Mouse (Mus musculus) CH12.LX (cell line): ENCODE measurements around the gene Ppan. TPM values are rescaled to one million over a fixed set of nuclear protein-coding genes. Genes with fewer than 3 reads are reported as not detected.

Experiments
- DNase-seq: peaks from one replicate; pipeline ENCODE4 v3.0.0-alpha.2; 2013; ENCODE audit errors: extremely low read depth
- H3K27ac ChIP-seq: 2 replicates; pipeline ENCODE4 v1.5.1; 2012; ENCODE audit warnings: low read depth, mild to moderate bottlenecking, control low read depth, moderate library complexity; ENCODE audit not compliant: insufficient read depth
- H3K27me3 ChIP-seq: replicated peaks from 2 replicates; pipeline ENCODE3; 2012; ENCODE audit warnings: inconsistent platforms
- H3K36me3 ChIP-seq, 2 experiments: replicated peaks in 1 of 2; 2 replicates each; pipeline versions ENCODE3 to v1.6.1; 2012; ENCODE audit warnings: inconsistent platforms in 1 of 2, low read length in 1 of 2, mild to moderate bottlenecking in 1 of 2, mixed read lengths in 1 of 2, moderate library complexity in 1 of 2; ENCODE audit not compliant: control insufficient read depth in 1 of 2, insufficient read depth in 1 of 2
- H3K4me1 ChIP-seq, 2 experiments: 2 replicates each; pipeline ENCODE4 v1.6.1; 2012; ENCODE audit warnings: inconsistent platforms in 1 of 2, moderate library complexity in 1 of 2; ENCODE audit not compliant: insufficient read depth in 2 of 2, control insufficient read depth in 1 of 2
- H3K4me2 ChIP-seq: 2 replicates; pipeline ENCODE4 v1.6.1; 2012; ENCODE audit warnings: low read depth, mild to moderate bottlenecking, control low read depth; ENCODE audit not compliant: poor library complexity, insufficient read depth, severe bottlenecking
- H3K4me3 ChIP-seq, 3 experiments: fragments of 150-350 bp in 1 of 3; sonication (generic) in 1 of 3; replicated peaks in 1 of 3; 2 replicates each; pipeline versions ENCODE3 to v1.5.1; 2011 to 2012; ENCODE audit warnings: low read depth in 2 of 3, low read length in 2 of 3, mild to moderate bottlenecking in 2 of 3, moderate library complexity in 2 of 3, control low read depth in 1 of 3, improper control_type of control experiment in 1 of 3, inconsistent platforms in 1 of 3, mixed read lengths in 1 of 3; ENCODE audit not compliant: poor library complexity in 1 of 3
- H3K79me2 ChIP-seq: replicated peaks from 2 replicates; pipeline ENCODE4 v1.6.1; 2012; ENCODE audit warnings: mild to moderate bottlenecking, moderate library complexity; ENCODE audit not compliant: control insufficient read depth, poor library complexity, insufficient read depth, severe bottlenecking; ENCODE audit errors: extremely low read depth
- H3K9ac ChIP-seq: 2 replicates; pipeline ENCODE4 v1.6.1; 2012; ENCODE audit warnings: low read depth, mild to moderate bottlenecking, control low read depth, moderate library complexity; ENCODE audit not compliant: insufficient read depth
- H3K9me3 ChIP-seq: replicated peaks from 2 replicates; pipeline ENCODE3; 2012; ENCODE audit warnings: low read length, inconsistent platforms, mixed read lengths
- BHLHE40 ChIP-seq: IDR thresholded peaks from 2 replicates; pipeline ENCODE4 v1.6.1; 2011; ENCODE audit warnings: mild to moderate bottlenecking, low read depth, low read length, improper control_type of control experiment
- CHD2 ChIP-seq: IDR thresholded peaks from 2 replicates; pipeline ENCODE4 v1.6.1; 2011; ENCODE audit warnings: low read length, improper control_type of control experiment
- CTCF ChIP-seq, 2 experiments: IDR thresholded peaks in 1 of 2; conservative IDR thresholded peaks in 1 of 2; 2 replicates each; pipeline ENCODE4 v1.5.1; 2011 to 2012; ENCODE audit warnings: low read depth in 2 of 2, low read length in 2 of 2, improper control_type of control experiment in 1 of 2, inconsistent platforms in 1 of 2, mild to moderate bottlenecking in 1 of 2, moderate library complexity in 1 of 2
- ELF1 ChIP-seq: IDR thresholded peaks from 2 replicates; pipeline ENCODE4 v1.6.1; 2014; ENCODE audit warnings: low read depth, mild to moderate bottlenecking, inconsistent platforms, low read length, improper control_type of control experiment
- EP300 ChIP-seq: IDR thresholded peaks from 2 replicates; pipeline ENCODE4 v1.6.1; 2011; ENCODE audit warnings: low read length, improper control_type of control experiment
- ETS1 ChIP-seq: conservative IDR thresholded peaks from 2 replicates; pipeline ENCODE4 v1.6.1; 2012; ENCODE audit warnings: low read depth, mild to moderate bottlenecking, inconsistent platforms, low read length, improper control_type of control experiment, moderate library complexity
- IRF4 ChIP-seq: IDR thresholded peaks from 2 replicates; pipeline ENCODE4 v1.6.1; 2014; ENCODE audit warnings: low read depth, mild to moderate bottlenecking, inconsistent platforms, low read length, improper control_type of control experiment
- JUN ChIP-seq: IDR thresholded peaks from 2 replicates; pipeline ENCODE4 v1.6.1; 2011; ENCODE audit warnings: low read depth, mild to moderate bottlenecking, low read length, improper control_type of control experiment, moderate library complexity; ENCODE audit not compliant: insufficient read depth
- JUND ChIP-seq: conservative IDR thresholded peaks from 2 replicates; pipeline ENCODE4 v1.6.1; 2011; ENCODE audit warnings: low read depth, low read length, improper control_type of control experiment
- KAT2A ChIP-seq: IDR thresholded peaks from 2 replicates; pipeline ENCODE4 v1.6.1; 2012; ENCODE audit warnings: low read length, improper control_type of control experiment, inconsistent platforms; ENCODE audit not compliant: insufficient replicate concordance
- MAZ ChIP-seq: IDR thresholded peaks from 2 replicates; pipeline ENCODE4 v1.6.1; 2012; ENCODE audit warnings: low read depth, mild to moderate bottlenecking, inconsistent platforms, low read length, improper control_type of control experiment, moderate library complexity
- MEF2A ChIP-seq: IDR thresholded peaks from 2 replicates; pipeline ENCODE4 v1.6.1; 2014; ENCODE audit warnings: low read depth, mild to moderate bottlenecking, inconsistent platforms, low read length, improper control_type of control experiment, borderline replicate concordance
- MXI1 ChIP-seq: IDR thresholded peaks from 2 replicates; pipeline ENCODE4 v1.6.1; 2011; ENCODE audit warnings: mild to moderate bottlenecking, low read depth, low read length, improper control_type of control experiment
- NRF1 ChIP-seq: IDR thresholded peaks from 2 replicates; pipeline ENCODE4 v1.6.1; 2014; ENCODE audit warnings: low read depth, mild to moderate bottlenecking, inconsistent platforms, low read length, improper control_type of control experiment, moderate library complexity
- PAX5 ChIP-seq: IDR thresholded peaks from 2 replicates; pipeline ENCODE4 v1.6.1; 2012; ENCODE audit warnings: low read length, inconsistent platforms, mixed read lengths
- RAD21 ChIP-seq: IDR thresholded peaks from 2 replicates; pipeline ENCODE4 v1.6.1; 2011; ENCODE audit warnings: low read depth, mild to moderate bottlenecking, low read length, improper control_type of control experiment, moderate library complexity
- RCOR1 ChIP-seq: conservative IDR thresholded peaks from 2 replicates; pipeline ENCODE4 v1.6.1; 2012; ENCODE audit warnings: low read depth, mild to moderate bottlenecking, inconsistent platforms, low read length, improper control_type of control experiment
- SIN3A ChIP-seq: IDR thresholded peaks from 2 replicates; pipeline ENCODE4 v1.6.1; 2012; ENCODE audit warnings: low read length, improper control_type of control experiment, inconsistent platforms
- SMC3 ChIP-seq: IDR thresholded peaks from 2 replicates; pipeline ENCODE4 v1.6.1; 2011; ENCODE audit warnings: low read depth, low read length, improper control_type of control experiment
- TBP ChIP-seq: conservative IDR thresholded peaks from 2 replicates; pipeline ENCODE4 v1.6.1; 2011; ENCODE audit warnings: low read depth, low read length, improper control_type of control experiment
- TCF12 ChIP-seq: IDR thresholded peaks from 2 replicates; pipeline ENCODE4 v1.6.1; 2014; ENCODE audit warnings: low read depth, mild to moderate bottlenecking, inconsistent platforms, low read length, improper control_type of control experiment
- UBTF ChIP-seq: IDR thresholded peaks from 2 replicates; pipeline ENCODE4 v1.6.1; 2012; ENCODE audit warnings: low read depth, mild to moderate bottlenecking, inconsistent platforms, low read length, improper control_type of control experiment, moderate library complexity
- USF1 ChIP-seq: IDR thresholded peaks from 2 replicates; pipeline ENCODE4 v1.6.1; 2014; ENCODE audit warnings: low read depth, mild to moderate bottlenecking, inconsistent platforms, low read length, improper control_type of control experiment
- USF2 ChIP-seq: conservative IDR thresholded peaks from 2 replicates; pipeline ENCODE4 v1.6.1; 2011; ENCODE audit warnings: low read depth, low read length, improper control_type of control experiment
- ZC3H11A ChIP-seq: IDR thresholded peaks from 2 replicates; pipeline ENCODE4 v1.6.1; 2012; ENCODE audit warnings: low read depth, mild to moderate bottlenecking, inconsistent platforms, low read length, improper control_type of control experiment
- ZMIZ1 ChIP-seq: IDR thresholded peaks from 2 replicates; pipeline ENCODE4 v1.6.1; 2012; ENCODE audit warnings: low read depth, mild to moderate bottlenecking, inconsistent platforms, low read length, improper control_type of control experiment
- ZNF384 ChIP-seq: IDR thresholded peaks from 2 replicates; pipeline ENCODE4 v1.6.1; 2012; ENCODE audit warnings: low read depth, low read length, improper control_type of control experiment, inconsistent platforms
- dilution Hi-C: fragments of 300-500 bp; cut with MboI; formaldehyde crosslinking; loops from 2 replicates; pipeline ENCODE4 v1.14.3; 2020; ENCODE audit warnings: low sequenced_read_pairs; ENCODE audit not compliant: extremely low pct_unique_long_range_greater_than_20kb, extremely low pct_ligation_motif_present
- in situ Hi-C: fragments of 300-500 bp; cut with MboI; formaldehyde crosslinking; loops from 3 replicates; pipeline ENCODE4 v1.14.3; 2019; ENCODE audit warnings: low sequenced_read_pairs, low pct_ligation_motif_present, low pct_unique_long_range_greater_than_20kb, mixed read lengths
- polyA plus RNA-seq: library from polyadenylated mRNA; unstranded; fragments of >175 nt; gene quantifications from 2 replicates; pipeline ENCODE4 v1.2.1, GENCODE M21; 2012; ENCODE audit warnings: low read depth; ENCODE audit not compliant: insufficient read length
- total RNA-seq, 2 experiments: library from RNA; depleted of rRNA; stranded (reverse); fragments of 300-350 nt in 1 of 2; fragments of >200 nt in 1 of 2; gene quantifications; 2 replicates each; pipeline ENCODE4 v1.2.3; 2012 to 2014

Ppan gene
- total and polyA plus RNA-seq, 3 experiments = 272 to 359 (median 346) TPM

DNA sequence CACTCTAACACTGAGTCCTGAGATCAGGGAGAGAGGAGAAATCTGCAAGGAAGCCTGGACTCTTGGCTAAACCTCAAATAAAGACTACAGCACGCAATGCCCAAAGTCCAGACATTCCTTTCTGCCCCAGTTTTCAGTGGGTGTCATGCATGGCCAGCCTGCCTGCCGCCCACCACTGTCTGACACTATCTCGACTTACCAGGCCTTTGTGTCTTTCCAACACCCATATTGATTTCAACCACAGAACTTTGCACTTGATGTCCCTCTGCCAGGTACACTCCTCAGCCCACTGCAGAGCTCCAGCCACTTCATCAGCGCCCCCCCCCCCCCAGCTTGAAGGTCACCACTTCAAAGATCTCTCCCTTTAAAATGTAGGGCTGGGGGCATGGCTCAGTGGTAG lies 25.8 kb upstream of the Ppan start:
- H3K36me3 ChIP-seq = no peaks in the 10 kb centered on the region
- H3K4me3 ChIP-seq = no peak overlapping the region
- no peak overlapping the region for H3K9ac ChIP-seq
- no peaks in the 10 kb centered on the region for H3K9me3 ChIP-seq
- H3K79me2 ChIP-seq = no peaks in the 10 kb centered on the region
- no peak overlapping the region for H3K4me2 ChIP-seq
- no peak for DNase-seq
- peaks cover 5 to 7% of the 10 kb centered on the region in 2 experiments; a peak in 2 of 4 replicates for H3K4me1 ChIP-seq
- TF ChIP-seq RCOR1 (no peak), ETS1 (no peak), MXI1 (no peak), ZC3H11A (no peak), ELF1 (no peak), PAX5 (no peak), JUN (no peak), ZNF384 (no peak), TBP (no peak), SMC3 (no peak), UBTF (no peak), USF2 (no peak), JUND (no peak)
- H3K27ac ChIP-seq = no peak overlapping the region
- in situ Hi-C loops = no loop called here
- dilution Hi-C loops = no loop called here
- H3K27me3 ChIP-seq = peaks cover 58% of the 10 kb centered on the region

DNA sequence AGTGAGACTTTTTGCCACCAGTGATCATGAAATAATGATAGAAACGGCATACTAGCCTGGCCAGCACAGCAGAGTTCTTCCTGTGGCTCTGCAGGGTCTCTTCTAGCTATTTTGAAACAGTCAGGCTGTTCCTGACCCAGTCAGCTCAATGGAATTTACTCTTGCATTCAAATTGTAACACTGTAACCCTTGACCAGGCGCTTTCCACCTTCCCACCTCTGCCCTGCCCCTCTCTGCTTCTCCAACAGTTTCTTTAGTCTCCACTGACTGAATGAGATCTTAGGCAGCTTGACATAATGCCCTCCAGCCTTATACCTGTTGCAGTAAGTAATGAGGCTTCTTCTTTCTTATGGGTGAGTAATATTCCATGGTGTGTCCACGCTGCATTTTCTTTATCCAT lies 21.1 kb upstream of the Ppan start:
- Histone ChIP-seq H3K79me2 (no peaks in the 10 kb centered on the region), H3K4me1 (peaks cover 0 to 12% of the 10 kb centered on the region in 2 experiments; a peak in 2 of 4 replicates), H3K4me2 (no peak overlapping the region)
- no peak for DNase-seq
- dilution Hi-C loops = no loop called here
- TF ChIP-seq KAT2A = no peak
- no peak for TF ChIP-seq SIN3A
- TF ChIP-seq CHD2 = no peak
- TF ChIP-seq MEF2A = no peak
- TF ChIP-seq EP300 = no peak
- no peak for TF ChIP-seq ZNF384
- TF ChIP-seq UBTF = no peak
- TF ChIP-seq USF1 = no peak
- TF ChIP-seq ZMIZ1 = no peak
- no peak for TF ChIP-seq TCF12
- no peak for TF ChIP-seq IRF4
- no peak for TF ChIP-seq NRF1
- TF ChIP-seq TBP = no peak
- TF ChIP-seq PAX5 = no peak
- TF ChIP-seq MAZ = no peak
- TF ChIP-seq CTCF (conservative IDR thresholded peaks at IDR 0.05 in 1 of 2, IDR thresholded peaks at IDR 0.05 in 1 of 2; ENCODE audit: low read depth in 2 of 2, low read length in 2 of 2) = no peak
- TF ChIP-seq BHLHE40 = no peak
- TF ChIP-seq JUN = no peak
- no peak for TF ChIP-seq RAD21
- TF ChIP-seq, all 38 proteins: peak for 0
- Histone ChIP-seq H3K27me3 (peaks cover 61% of the 10 kb centered on the region), H3K36me3 (peaks cover 15% of the 10 kb centered on the region in 2 experiments), H3K4me3 (no peak overlapping the region), H3K9ac (no peak overlapping the region), H3K9me3 (no peaks in the 10 kb centered on the region), H3K27ac (no peak overlapping the region)
- in situ Hi-C loops = no loop called here
